Mouse (Mus musculus) layer of hippocampus, postnatal 14 days (tissue): Measurements from ENCODE around the gene Gm20671. TPM values are rescaled to one million over a fixed set of nuclear protein-coding genes. Genes with fewer than 3 reads are reported as not detected.

Experiments used
- total RNA-seq, 2 experiments: library from RNA; stranded (reverse); gene quantifications; 2 replicates each; pipeline ENCODE4 v1.2.3; 2021

The Gm20671 gene
- total RNA-seq, 2 experiments from 2014 or later = not detected

Other genes with a start within 250 kb of the Gm20671 start
- 10 to 100 TPM; 15.9 to 17.4 TPM for gene Yes1, start 215.9 kb downstream of the Gm20671 start, total RNA-seq
- gene Pisd, start 41.5 kb downstream of the Gm20671 start, total RNA-seq = 10 to 100 TPM; 57.4 to 60.3 TPM
- gene Prr14l, start 27.1 kb upstream of the Gm20671 start, total RNA-seq = 10 to 100 TPM; 53.3 to 58.4 TPM
- gene Depdc5, start 36.6 kb upstream of the Gm20671 start, total RNA-seq = 10 to 100 TPM; 55.8 to 57.8 TPM
- 1,000 to 10,000 TPM; 1,367 to 1,478 TPM for gene Ywhah, start 191.7 kb upstream of the Gm20671 start, total RNA-seq